Mouse (Mus musculus): ENCODE data around the gene Atp5d.

DNA sequence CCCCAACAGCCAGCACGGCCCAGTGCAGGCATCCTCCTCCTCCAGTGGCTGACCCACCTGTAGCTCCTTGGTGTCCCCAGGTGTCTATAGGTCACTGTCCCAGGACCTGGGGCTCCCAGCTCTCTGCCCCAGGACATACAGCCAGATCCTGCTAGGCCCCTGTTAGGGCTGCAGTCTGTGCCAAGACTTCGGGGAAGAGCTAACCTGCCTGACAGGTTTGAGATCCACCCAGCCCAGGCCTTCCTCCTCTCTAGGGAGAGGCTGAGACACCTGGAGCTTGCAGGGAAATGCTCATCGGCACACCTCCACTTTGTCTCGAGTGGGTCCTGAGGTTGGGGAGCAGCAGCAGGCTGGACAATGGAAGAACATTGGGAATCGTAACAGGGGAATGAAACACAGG is 32.5 kb upstream of the Atp5d start:
- no peak for TF ChIP-seq CTCF (IDR thresholded peaks at IDR 0.05; ENCODE audit: low read depth, low read length)
- TF ChIP-seq POLR2A (IDR thresholded peaks at IDR 0.05; ENCODE audit: insufficient read depth, low read length), result no peak
